Mouse (Mus musculus): ENCODE results near the gene Metap2. TPM values are rescaled to one million over a fixed set of nuclear protein-coding genes. Genes with fewer than 3 reads are reported as not detected.

Gene Metap2
- polyA plus RNA-seq, 1 experiment from 2014 or later: 235 TPM

- H3K27ac ChIP-seq: no peak overlapping the region
- H3K36me3 ChIP-seq (replicated peaks): no peaks in the 10 kb centered on the region
- H3K27me3 ChIP-seq (ENCODE audit: poor library complexity, severe bottlenecking): no peaks in the 10 kb centered on the region
- H3K4me1 ChIP-seq: peaks cover 4% of the 10 kb centered on the region
- no peaks in the 10 kb centered on the region for H3K9me3 ChIP-seq
- no peak for DNase-seq (ENCODE audit: extremely low spot score, low spot score)
- H3K4me3 ChIP-seq: no peak overlapping the region
- 91% methylated on average over 4 of the region's 4 CpGs for WGBS
These were observed 24.3 kb upstream of the Metap2 start for GRCm38 (mm10) chr10:93921160-93921559.

GRCm38 (mm10) chr10:93919227-93919626 is 22.3 kb upstream of the Metap2 start:
- peaks cover 12% of the 10 kb centered on the region; the same call in 1 of the 2 replicates for H3K27me3 ChIP-seq (ENCODE audit: poor library complexity, severe bottlenecking)
- WGBS: 88% methylated on average over 13 of the region's 13 CpGs
- no peaks in the 10 kb centered on the region for H3K9me3 ChIP-seq
- DNase-seq (ENCODE audit: extremely low spot score, low spot score): no peak
- H3K4me1 ChIP-seq: peaks cover 16% of the 10 kb centered on the region
- H3K36me3 ChIP-seq (replicated peaks): no peaks in the 10 kb centered on the region
- no peak overlapping the region for H3K27ac ChIP-seq
- H3K4me3 ChIP-seq: no peak overlapping the region

GRCm38 (mm10) chr10:93918701-93919100 is 21.8 kb upstream of the Metap2 start:
- H3K27ac ChIP-seq: no peak overlapping the region
- H3K36me3 ChIP-seq (replicated peaks): no peaks in the 10 kb centered on the region
- H3K9me3 ChIP-seq: no peaks in the 10 kb centered on the region
- peaks cover 16% of the 10 kb centered on the region for H3K4me1 ChIP-seq
- no peak overlapping the region for H3K4me3 ChIP-seq
- DNase-seq (ENCODE audit: extremely low spot score, low spot score): no peak
- WGBS: 75% methylated on average over 6 of the region's 6 CpGs
- H3K27me3 ChIP-seq (ENCODE audit: poor library complexity, severe bottlenecking): peaks cover 16% of the 10 kb centered on the region; the same call in 1 of the 2 replicates

GRCm38 (mm10) chr10:93918087-93918486 is 21.2 kb upstream of the Metap2 start:
- H3K27me3 ChIP-seq (ENCODE audit: poor library complexity, severe bottlenecking): peaks cover 16% of the 10 kb centered on the region; the same call in 1 of the 2 replicates
- no peak overlapping the region for H3K27ac ChIP-seq
- 87% methylated on average over 2 of the region's 2 CpGs for WGBS
- no peaks in the 10 kb centered on the region for H3K9me3 ChIP-seq
- no peak for DNase-seq (ENCODE audit: extremely low spot score, low spot score)
- no peak overlapping the region for H3K4me3 ChIP-seq
- no peaks in the 10 kb centered on the region for H3K36me3 ChIP-seq (replicated peaks)
- H3K4me1 ChIP-seq: peaks cover 16% of the 10 kb centered on the region

- WGBS: 77% methylated on average over 2 of the region's 2 CpGs
- peaks cover 16% of the 10 kb centered on the region; the same call in 1 of the 2 replicates for H3K27me3 ChIP-seq (ENCODE audit: poor library complexity, severe bottlenecking)
- no peak for DNase-seq (ENCODE audit: extremely low spot score, low spot score)
- no peak overlapping the region for H3K27ac ChIP-seq
- H3K36me3 ChIP-seq (replicated peaks): no peaks in the 10 kb centered on the region
- H3K9me3 ChIP-seq: no peaks in the 10 kb centered on the region
- H3K4me3 ChIP-seq: no peak overlapping the region
- peaks cover 16% of the 10 kb centered on the region for H3K4me1 ChIP-seq
These were observed 19.9 kb upstream of the Metap2 start for GRCm38 (mm10) chr10:93916778-93917177.

GRCm38 (mm10) chr10:93915531-93916275 is 18.8 kb upstream of the Metap2 start:
- Histone ChIP-seq H3K4me3 (peak overlapping the region; percentile 26), H3K27me3 (ENCODE audit: poor library complexity, severe bottlenecking) (peaks cover 16% of the 10 kb centered on the region; the same call in 1 of the 2 replicates), H3K9me3 (no peaks in the 10 kb centered on the region), H3K27ac (peak overlapping the region; percentile 58), H3K36me3 (replicated peaks) (no peaks in the 10 kb centered on the region), H3K4me1 (peaks cover 16% of the 10 kb centered on the region)
- no peak for DNase-seq (ENCODE audit: extremely low spot score, low spot score)
- 37% methylated on average over 11 of the region's 11 CpGs for WGBS

- Histone ChIP-seq H3K9me3 (no peaks in the 10 kb centered on the region), H3K27me3 (ENCODE audit: poor library complexity, severe bottlenecking) (peaks cover 16% of the 10 kb centered on the region; the same call in 1 of the 2 replicates), H3K4me1 (peaks cover 16% of the 10 kb centered on the region), H3K4me3 (no peak overlapping the region), H3K36me3 (replicated peaks) (no peaks in the 10 kb centered on the region), H3K27ac (no peak overlapping the region)
- DNase-seq (ENCODE audit: extremely low spot score, low spot score): no peak
- WGBS: 86% methylated on average over 5 of the region's 5 CpGs
These were observed 16.6 kb upstream of the Metap2 start for GRCm38 (mm10) chr10:93913525-93913924.

GRCm38 (mm10) chr10:93912917-93913316 is 16.0 kb upstream of the Metap2 start:
- peaks cover 16% of the 10 kb centered on the region; the same call in 1 of the 2 replicates for H3K27me3 ChIP-seq (ENCODE audit: poor library complexity, severe bottlenecking)
- peaks cover 16% of the 10 kb centered on the region for H3K4me1 ChIP-seq
- H3K4me3 ChIP-seq: no peak overlapping the region
- DNase-seq (ENCODE audit: extremely low spot score, low spot score): no peak
- 98% methylated on average over 1 of the region's 1 CpGs for WGBS
- no peaks in the 10 kb centered on the region for H3K36me3 ChIP-seq (replicated peaks)
- H3K27ac ChIP-seq: no peak overlapping the region
- no peaks in the 10 kb centered on the region for H3K9me3 ChIP-seq

GRCm38 (mm10) chr10:93912136-93912855 is 15.4 kb upstream of the Metap2 start:
- Histone ChIP-seq H3K27me3 (ENCODE audit: poor library complexity, severe bottlenecking) (peaks cover 16% of the 10 kb centered on the region; the same call in 1 of the 2 replicates), H3K9me3 (no peaks in the 10 kb centered on the region), H3K4me1 (peaks cover 22% of the 10 kb centered on the region), H3K36me3 (replicated peaks) (no peaks in the 10 kb centered on the region), H3K27ac (no peak overlapping the region), H3K4me3 (no peak overlapping the region)
- 94% methylated on average over 5 of the region's 5 CpGs for WGBS
- DNase-seq (ENCODE audit: extremely low spot score, low spot score): no peak

- Histone ChIP-seq H3K27me3 (ENCODE audit: poor library complexity, severe bottlenecking) (peaks cover 16% of the 10 kb centered on the region; the same call in 1 of the 2 replicates), H3K36me3 (replicated peaks) (no peaks in the 10 kb centered on the region), H3K9me3 (no peaks in the 10 kb centered on the region), H3K27ac (no peak overlapping the region), H3K4me1 (peaks cover 28% of the 10 kb centered on the region), H3K4me3 (no peak overlapping the region)
- WGBS: 85% methylated on average over 5 of the region's 5 CpGs
- DNase-seq (ENCODE audit: extremely low spot score, low spot score): no peak
These were observed 14.4 kb upstream of the Metap2 start for GRCm38 (mm10) chr10:93911326-93911725.

GRCm38 (mm10) chr10:93909811-93910446 is 13.0 kb upstream of the Metap2 start:
- peak; percentile 41 for DNase-seq (ENCODE audit: extremely low spot score, low spot score)
- no peak overlapping the region for H3K4me3 ChIP-seq
- H3K27me3 ChIP-seq (ENCODE audit: poor library complexity, severe bottlenecking): peaks cover 12% of the 10 kb centered on the region; the same call in 1 of the 2 replicates
- H3K27ac ChIP-seq: no peak overlapping the region
- H3K4me1 ChIP-seq: peaks cover 14% of the 10 kb centered on the region
- 60% methylated on average over 5 of the region's 5 CpGs for WGBS
- H3K36me3 ChIP-seq (replicated peaks): no peaks in the 10 kb centered on the region
- no peaks in the 10 kb centered on the region for H3K9me3 ChIP-seq

- WGBS: 91% methylated on average over 1 of the region's 1 CpGs
- peaks cover 14% of the 10 kb centered on the region for H3K4me1 ChIP-seq
- no peaks in the 10 kb centered on the region for H3K9me3 ChIP-seq
- H3K27me3 ChIP-seq (ENCODE audit: poor library complexity, severe bottlenecking): 0 out of 2 replicates have a peak, but pooled peaks cover 3% of the 10 kb centered on the region
- H3K36me3 ChIP-seq (replicated peaks): no peaks in the 10 kb centered on the region
- no peak overlapping the region for H3K4me3 ChIP-seq
- H3K27ac ChIP-seq: no peak overlapping the region
- DNase-seq (ENCODE audit: extremely low spot score, low spot score): no peak
These were observed 12.1 kb upstream of the Metap2 start for GRCm38 (mm10) chr10:93909015-93909414.

Data from forebrain, embryonic 10.5 days (tissue).